Mouse (Mus musculus) frontal cortex, postnatal 36 days (tissue): ENCODE results near the gene Gpr33.

ENCODE experiments used
- DNase-seq, 2 experiments: peaks; one replicate each; pipeline ENCODE4 v3.0.0; 2022; ENCODE audit warnings: low spot score in 2 of 2

The Gpr33 gene

DNA sequence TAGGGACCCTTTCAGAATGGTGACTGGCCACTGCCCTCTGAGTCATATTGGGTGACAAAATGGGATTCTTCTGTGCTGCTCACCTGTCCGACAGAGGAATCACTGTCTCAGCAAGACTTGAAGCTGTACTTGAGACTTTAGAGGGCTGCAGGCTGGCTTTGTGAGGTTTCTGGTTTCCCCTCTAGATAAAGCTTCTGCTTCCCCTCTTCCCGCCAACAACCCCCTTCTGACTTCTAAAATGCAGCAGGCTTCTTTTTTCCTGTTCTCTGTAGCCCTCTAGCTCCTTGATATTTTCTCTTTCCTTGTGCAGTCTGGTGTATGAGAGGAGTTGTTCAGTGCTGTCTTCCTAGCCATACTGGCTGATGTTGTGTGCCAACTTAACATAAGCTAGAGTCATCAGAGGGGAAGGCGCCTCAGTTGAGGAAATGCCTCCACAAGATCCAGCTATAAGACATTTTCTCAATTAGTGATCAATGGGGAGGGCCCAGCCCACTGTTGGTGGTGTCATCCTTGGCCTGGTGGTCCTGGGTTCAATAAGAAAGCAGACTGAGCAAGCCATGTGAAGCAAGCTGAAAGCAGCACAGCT is 42.6 kb downstream of the Gpr33 start:
- DNase-seq, result no peak

DNA sequence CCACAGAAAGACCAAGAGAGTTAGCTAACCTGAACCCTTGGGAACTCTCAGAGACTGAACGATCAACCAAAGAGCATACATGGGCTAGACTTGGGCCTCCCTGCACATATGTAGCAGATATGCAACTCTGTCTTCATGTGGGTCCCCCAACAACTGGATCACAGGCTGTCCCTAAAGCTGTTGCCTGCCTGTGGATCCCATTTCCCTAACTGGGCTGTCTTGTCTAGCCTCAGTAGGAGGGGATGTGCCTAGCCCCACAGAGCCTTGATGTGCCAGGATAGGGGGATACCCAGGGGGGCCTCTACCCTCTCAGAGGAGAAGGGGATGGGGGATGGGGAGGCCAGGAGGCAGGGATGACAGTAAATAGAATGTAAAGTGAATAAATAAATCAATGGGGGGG is 44.2 kb downstream of the Gpr33 start:
- DNase-seq, result no peak

DNA sequence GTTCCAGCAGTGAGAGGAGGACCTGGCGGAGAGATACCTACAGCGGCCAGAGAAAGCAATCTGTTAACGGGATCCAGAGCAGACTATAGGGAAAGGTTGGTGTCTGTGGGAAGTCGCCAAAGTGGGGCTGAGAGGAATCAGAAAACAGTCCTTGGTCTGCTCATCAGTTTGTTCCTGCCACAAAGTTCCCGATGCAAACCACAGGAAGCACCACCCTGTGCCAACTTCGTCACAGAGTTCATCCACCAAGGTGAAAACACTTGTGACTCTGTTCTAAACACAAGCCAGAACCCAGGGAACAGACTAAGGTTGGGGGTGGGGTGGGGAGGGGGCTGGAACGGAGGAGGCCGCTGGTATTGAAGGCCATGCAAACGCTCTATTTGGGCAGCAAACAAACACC is 51.3 kb downstream of the Gpr33 start:
- DNase-seq, result no peak

DNA sequence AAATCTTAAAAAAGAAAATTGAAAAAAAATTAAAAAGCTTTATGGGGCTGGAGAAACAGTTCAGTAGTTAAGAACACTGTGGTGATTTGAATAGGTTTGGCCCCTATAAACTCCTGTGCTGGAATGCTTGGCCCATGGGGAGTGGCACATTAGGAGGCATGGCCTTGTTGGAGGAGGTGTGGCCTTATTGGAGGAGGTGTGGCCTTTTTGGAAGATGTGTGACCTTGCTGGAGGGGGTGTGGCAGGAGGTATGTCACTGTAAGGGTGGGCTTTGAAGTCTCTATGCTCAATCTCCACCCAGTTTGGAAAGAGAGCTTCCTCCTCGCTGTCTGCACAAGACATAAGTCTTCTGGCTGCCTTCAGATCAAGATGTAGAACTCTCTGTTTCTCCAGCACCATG is 53.5 kb downstream of the Gpr33 start:
- DNase-seq, result no peak
